Mouse (Mus musculus): Measurements from ENCODE around the gene Slc2a13. TPM values are rescaled to one million over a fixed set of nuclear protein-coding genes. Genes with fewer than 3 reads are reported as not detected.

Slc2a13 gene
- not detected for polyA plus RNA-seq (2017; shearing (Covaris generic))

GRCm38 (mm10) chr15:91573111-91573538 is at the start of gene Slc2a13:
TSS of gene Slc2a13 (minus strand) at chr15:91573261.

Other genes starting within 250 kb of the Slc2a13 start
- not detected for gene Lrrk2, start 99.9 kb upstream of the Slc2a13 start, polyA plus RNA-seq (2017; shearing (Covaris generic))